Mouse (Mus musculus) right cerebral cortex, postnatal 14 days (tissue): ENCODE measurements around the gene Fkbp14.

Experiments used
- DNase-seq: peaks from one replicate; pipeline ENCODE4 v3.0.0; 2022

Gene Fkbp14

DNA sequence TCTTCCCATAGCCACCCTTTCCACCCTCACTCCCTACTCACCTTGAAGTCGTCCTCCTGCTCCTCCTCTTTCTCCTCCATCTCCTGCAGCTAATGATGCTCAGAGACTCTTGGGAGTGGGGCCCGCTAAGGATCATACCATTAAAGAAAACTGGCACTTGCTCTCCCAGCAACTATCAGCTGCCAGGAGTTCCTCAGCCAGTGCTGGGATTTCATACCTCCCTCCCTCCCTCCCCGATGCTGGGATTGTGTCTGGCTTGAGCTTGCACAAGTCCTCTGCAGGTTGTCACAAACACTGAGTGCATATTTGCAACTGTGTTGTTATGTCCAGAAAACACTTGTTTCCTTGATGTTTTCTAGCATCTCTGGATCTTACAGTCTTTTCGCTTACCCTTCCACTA lies at the start of gene Fkbp14:
Gene Fkbp14 (minus strand): TSS at position 101 of the 400 bp plus-strand sequence.
- DNase-seq = no peak

GRCm38 (mm10) chr6:54643181-54643580 lies 46.1 kb upstream of the Fkbp14 start:
- no peak for DNase-seq

DNA sequence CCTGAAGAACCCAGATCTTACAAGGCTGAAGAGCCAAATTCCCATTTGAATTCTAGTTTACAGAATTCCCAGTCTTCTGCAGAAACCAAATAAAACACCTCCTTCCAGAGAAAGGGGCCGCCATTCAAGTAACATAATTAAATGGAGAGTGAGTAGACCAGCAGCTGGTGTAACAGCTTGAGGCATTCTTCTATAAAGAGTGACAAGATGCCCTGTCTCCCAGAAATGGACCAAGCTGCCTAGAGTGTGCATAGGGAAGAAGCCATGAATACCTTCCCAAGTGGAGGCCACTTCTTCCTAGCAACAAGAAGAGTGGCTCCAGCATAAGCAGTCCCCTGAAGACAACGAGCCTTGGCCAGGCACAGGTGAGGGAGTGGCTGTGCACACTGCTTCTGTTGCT lies 44.8 kb upstream of the Fkbp14 start:
- DNase-seq = peak; percentile 14

DNA sequence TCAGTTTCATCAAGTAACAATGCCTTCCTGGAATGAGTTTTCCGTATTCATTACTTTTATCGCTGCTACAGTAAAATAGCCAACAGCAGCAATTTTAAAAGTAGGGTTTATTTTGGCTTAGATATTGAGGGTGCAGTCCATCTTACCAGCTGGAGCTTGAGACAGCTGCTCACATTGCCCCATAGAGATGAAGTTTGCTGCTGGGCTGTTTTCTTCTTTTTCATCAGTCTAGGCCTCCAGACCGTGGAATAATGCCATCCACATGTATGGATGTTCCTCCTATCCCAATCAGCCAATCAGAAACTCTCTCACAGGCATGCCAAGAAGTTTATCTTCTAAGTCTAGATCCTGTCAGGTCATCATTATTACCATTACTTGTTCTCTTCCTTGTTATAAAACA lies 42.8 kb upstream of the Fkbp14 start:
- DNase-seq = no peak

- peak; percentile 26 for DNase-seq
These were observed 34.4 kb upstream of the Fkbp14 start for GRCm38 (mm10) chr6:54631462-54631861.

GRCm38 (mm10) chr6:54629734-54630133 lies 32.6 kb upstream of the Fkbp14 start:
- DNase-seq = no peak

GRCm38 (mm10) chr6:54628381-54628780 lies 31.3 kb upstream of the Fkbp14 start:
- DNase-seq = no peak

GRCm38 (mm10) chr6:54620357-54620756 lies 23.2 kb upstream of the Fkbp14 start:
- DNase-seq = no peak

GRCm38 (mm10) chr6:54619530-54619929 lies 22.4 kb upstream of the Fkbp14 start:
- DNase-seq = no peak

- no peak for DNase-seq
These were observed 20.3 kb upstream of the Fkbp14 start for GRCm38 (mm10) chr6:54617363-54617762.

- DNase-seq = no peak
These were observed 9.1 kb upstream of the Fkbp14 start for GRCm38 (mm10) chr6:54606241-54606640.

- no peak for DNase-seq
These were observed 7.0 kb upstream of the Fkbp14 start for GRCm38 (mm10) chr6:54604001-54604715.

DNA sequence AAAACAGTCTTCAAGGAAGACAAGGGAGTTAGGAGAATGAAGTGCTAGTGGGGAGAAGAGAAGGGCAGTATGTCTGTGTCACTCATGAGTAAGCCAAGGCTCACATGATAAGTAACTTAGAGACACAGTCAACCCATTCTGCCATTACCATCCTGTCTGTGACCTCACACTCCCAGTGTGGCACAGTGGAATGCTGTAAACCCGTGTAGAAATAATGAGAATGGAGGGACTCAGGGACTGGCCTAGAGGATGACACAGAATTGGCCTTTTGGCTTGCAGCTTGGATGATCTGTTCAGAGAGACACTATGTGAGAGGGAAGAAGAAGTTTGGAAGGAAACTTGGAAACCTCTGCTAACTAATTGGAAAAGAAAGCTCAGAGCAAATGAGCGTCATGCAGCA lies 5.8 kb upstream of the Fkbp14 start:
- DNase-seq = no peak

GRCm38 (mm10) chr6:54600681-54601347 lies 3.7 kb upstream of the Fkbp14 start:
- DNase-seq = no peak

- DNase-seq = no peak
These were observed 603 bp upstream of the Fkbp14 start for GRCm38 (mm10) chr6:54597711-54598110.

DNA sequence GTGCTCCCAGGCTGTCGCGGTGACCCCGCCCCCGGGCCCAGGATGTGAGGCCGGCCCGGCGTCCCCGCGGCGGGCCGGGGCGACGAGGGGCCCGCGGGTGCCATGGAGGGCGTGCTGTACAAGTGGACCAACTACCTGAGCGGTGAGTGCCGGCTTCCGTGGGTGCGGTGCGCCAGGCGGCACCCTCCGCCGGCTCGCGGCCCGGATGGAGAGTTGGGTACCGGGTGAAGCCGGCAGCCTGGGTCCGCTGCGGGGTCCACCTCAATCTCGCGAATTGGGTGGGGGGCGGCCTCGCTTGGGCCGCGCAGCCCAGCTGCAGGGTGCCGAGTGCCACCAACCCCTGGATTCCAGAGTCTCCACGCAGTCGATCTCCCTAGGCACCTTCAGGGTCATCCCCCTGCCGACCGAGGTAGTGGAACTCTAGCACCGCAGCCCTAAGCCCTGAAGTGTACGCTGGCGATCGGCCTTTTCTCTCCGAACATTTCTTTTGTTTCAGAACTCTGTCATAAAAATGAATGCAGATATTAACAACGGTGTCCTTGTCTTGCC lies 1.7 kb downstream of the Fkbp14 start:
- DNase-seq = no peak

- peak; percentile 91 for DNase-seq
These were observed 2.4 kb downstream of the Fkbp14 start, which contains the start of gene Plekha8 for GRCm38 (mm10) chr6:54594469-54595329. Gene Plekha8, plus strand, starts transcription at chr6:54595111.

- no peak for DNase-seq
These were observed 3.2 kb downstream of the Fkbp14 start for GRCm38 (mm10) chr6:54593766-54594468.

DNA sequence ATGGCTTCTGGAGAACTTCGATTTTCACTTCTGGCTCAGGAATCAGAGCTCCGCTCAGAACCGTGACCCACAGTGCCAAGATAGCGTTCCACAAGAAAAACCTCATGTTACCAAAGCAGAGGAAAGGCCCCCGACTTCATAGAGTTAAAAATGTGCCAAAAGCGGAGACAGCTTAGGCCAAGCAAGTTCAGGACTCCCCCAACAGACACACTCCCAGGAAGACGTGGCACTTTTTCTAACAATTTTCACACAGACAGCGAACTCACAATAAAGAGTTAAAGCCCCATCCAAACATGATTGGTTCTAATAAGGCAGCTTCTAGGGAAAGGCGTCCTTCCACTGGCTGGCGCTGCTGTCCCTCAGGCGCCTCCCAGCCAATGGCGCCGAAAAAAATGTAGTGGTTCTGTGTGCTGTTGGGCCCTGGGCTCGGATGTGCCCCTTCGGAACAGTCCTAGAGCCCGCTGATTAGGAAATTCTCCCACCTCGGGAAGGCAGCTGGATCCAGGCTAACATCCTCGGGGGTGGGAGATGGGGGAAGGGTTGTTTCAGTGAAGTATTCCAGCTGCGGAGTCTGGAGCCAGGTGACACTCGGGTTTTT lies 4.1 kb downstream of the Fkbp14 start:
- DNase-seq = peak; percentile 90

GRCm38 (mm10) chr6:54591778-54592177 lies 5.3 kb downstream of the Fkbp14 start:
- no peak for DNase-seq

DNA sequence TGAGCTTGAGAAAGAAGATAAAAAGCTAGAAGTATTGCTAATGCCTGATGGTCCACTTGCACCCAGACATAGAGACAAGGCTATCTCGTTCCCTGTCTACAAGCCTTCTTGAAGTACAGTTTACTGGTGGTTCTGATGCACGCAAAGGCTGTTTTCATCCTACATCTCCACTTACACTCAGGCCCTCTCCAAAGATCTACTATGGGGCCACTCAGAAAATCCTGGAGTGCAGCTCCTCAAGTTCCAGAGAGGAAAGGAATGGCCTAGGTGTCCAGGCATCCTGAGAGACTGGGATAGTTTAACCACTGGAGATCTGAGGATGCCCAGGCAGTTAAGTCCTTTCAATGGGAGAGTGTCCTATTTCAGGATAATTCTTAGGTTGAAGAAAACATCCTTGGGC lies 6.4 kb downstream of the Fkbp14 start:
- no peak for DNase-seq

DNA sequence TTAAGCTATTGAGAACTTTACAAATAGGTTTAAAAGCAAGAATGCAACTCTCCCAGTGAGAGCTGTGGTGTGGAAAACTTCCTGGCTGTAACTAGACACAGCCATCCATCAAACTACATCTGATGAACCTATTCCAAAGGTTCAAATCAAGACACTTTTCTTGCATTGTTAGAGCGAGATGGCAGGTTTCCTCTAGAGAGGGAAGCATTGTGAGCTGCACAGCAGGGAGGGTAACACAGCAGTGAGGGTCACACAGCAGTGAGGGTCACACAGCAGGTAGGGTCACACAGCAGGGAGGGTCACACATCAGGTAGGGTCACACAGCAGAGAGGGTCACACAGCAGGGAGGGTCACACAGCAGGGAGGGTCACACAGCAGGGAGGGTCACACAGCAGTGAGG lies 8.9 kb downstream of the Fkbp14 start:
- DNase-seq = no peak
